Mouse (Mus musculus) heart, adult 11 months (tissue): Measurements from ENCODE around the gene S100a16.

Source experiments
- DNase-seq: peaks from one replicate; pipeline ENCODE4 v3.0.0; 2022

S100a16 gene

GRCm38 (mm10) chr3:90537141-90537904 lies at the start of gene S100a16:
Gene S100a16 (plus strand): TSS chr3:90537254.
- DNase-seq: peak; percentile 99

- peak; percentile 71 for DNase-seq
These were observed 48.5 kb upstream of the S100a16 start for GRCm38 (mm10) chr3:90488576-90488975.

- peak; percentile 100 for DNase-seq
These were observed 46.3 kb upstream of the S100a16 start, which contains the start of gene Snapin for GRCm38 (mm10) chr3:90490696-90491256. Gene Snapin (minus strand): TSS chr3:90491033.

- peak; percentile 91 for DNase-seq
These were observed 45.7 kb upstream of the S100a16 start for GRCm38 (mm10) chr3:90491350-90491749.

GRCm38 (mm10) chr3:90493831-90494540 lies 43.1 kb upstream of the S100a16 start:
- no peak for DNase-seq

GRCm38 (mm10) chr3:90495850-90496525 lies 41.1 kb upstream of the S100a16 start:
- DNase-seq: peak; percentile 90

GRCm38 (mm10) chr3:90497597-90497996 lies 39.5 kb upstream of the S100a16 start:
- no peak for DNase-seq

GRCm38 (mm10) chr3:90503444-90503843 lies 33.6 kb upstream of the S100a16 start:
- no peak for DNase-seq

- no peak for DNase-seq
These were observed 31.8 kb upstream of the S100a16 start for GRCm38 (mm10) chr3:90505216-90505615.

- DNase-seq: no peak
These were observed 30.7 kb upstream of the S100a16 start for GRCm38 (mm10) chr3:90506362-90506761.

GRCm38 (mm10) chr3:90508287-90508949 lies 28.6 kb upstream of the S100a16 start:
- no peak for DNase-seq

GRCm38 (mm10) chr3:90508950-90509746 lies 27.9 kb upstream of the S100a16 start, which contains the start of gene Chtop:
Gene Chtop (minus strand): TSS chr3:90509498.
- peak; percentile 100 for DNase-seq

- no peak for DNase-seq
These were observed 27.3 kb upstream of the S100a16 start for GRCm38 (mm10) chr3:90509747-90510123.

- peak; percentile 93 for DNase-seq
These were observed 24.8 kb upstream of the S100a16 start for GRCm38 (mm10) chr3:90512276-90512675.

- peak; percentile 92 for DNase-seq
These were observed 24.0 kb upstream of the S100a16 start for GRCm38 (mm10) chr3:90512948-90513642.

GRCm38 (mm10) chr3:90513796-90514590 lies 23.1 kb upstream of the S100a16 start, which contains the start of the genes S100a1 and S100a13:
Gene S100a1 (minus strand): TSS chr3:90514392.
Gene S100a13 (plus strand): TSS chr3:90514435.
- DNase-seq: peak; percentile 99

- DNase-seq: peak; percentile 99
These were observed 22.4 kb upstream of the S100a16 start for GRCm38 (mm10) chr3:90514691-90515090.

GRCm38 (mm10) chr3:90515242-90515641 lies 21.8 kb upstream of the S100a16 start:
- DNase-seq: peak; percentile 98

- DNase-seq: no peak
These were observed 21.3 kb upstream of the S100a16 start for GRCm38 (mm10) chr3:90515789-90516188.

GRCm38 (mm10) chr3:90517711-90518110 lies 19.3 kb upstream of the S100a16 start:
- no peak for DNase-seq
